In the genomic region with DNA sequence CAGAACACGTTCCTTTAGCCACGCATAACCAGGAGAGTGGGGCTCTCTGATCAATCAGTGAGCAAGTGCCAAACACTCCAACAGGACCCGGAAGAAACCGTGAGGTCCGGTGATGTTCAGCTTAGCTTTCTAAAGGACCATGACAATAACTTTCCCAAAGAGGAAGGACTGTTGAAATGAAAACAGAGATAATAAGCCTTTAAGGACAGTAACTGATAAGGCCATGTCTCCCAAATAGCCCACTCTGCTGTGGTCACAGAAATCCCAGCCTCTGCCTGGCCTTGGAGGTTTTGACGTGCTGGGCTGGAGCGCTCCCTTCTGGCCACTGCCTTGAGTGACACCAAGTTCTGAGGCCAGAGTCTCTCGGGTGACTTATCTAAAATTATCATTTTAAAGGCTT, we compare ENCODE assay signal across 9 mouse cellular contexts. TPM values are rescaled to one million over a fixed set of nuclear protein-coding genes. Genes with fewer than 3 reads are reported as not detected.
A peak's percentile ranks its signal among the peaks of the same experiment; 100 is the strongest.
DNase-seq lines count a peak whose midpoint lies in the region; ATAC-seq lines count a peak whose summit lies in the region.
"Had no signal": no experiment of that assay in that cellular context is flagged by ENCODE, and none has a peak within 500 bp of the region (broad histone marks: within the 10 kb centered on the region; RNA-seq: fewer than 3 reads in every experiment).

No protein-coding gene starts in this region.

- H3K9ac ChIP-seq in hindbrain, embryonic 16.5 days (ENCODE audit: low read depth, low read length): no peak overlapping the region
- H3K9ac ChIP-seq: limb, embryonic 13.5 days had no signal

- peak; percentile 31 for DNase-seq in hindbrain, embryonic 10.5 days (ENCODE audit: low spot score)
- DNase-seq in A20 (ENCODE audit: low read depth, low spot score): peak; percentile 82
- peak; percentile 9 for DNase-seq in Muller cell, postnatal 12 days (ENCODE audit: inconsistent ontology term)
- peak; percentile 35 for DNase-seq in lung, postnatal 36 days
- DNase-seq in thymus, postnatal 25 days: peak; percentile 40
- no peak for DNase-seq in layer of hippocampus, adult 8-10 months (ENCODE audit: low spot score in 2 of 2)

- no peaks in the 10 kb centered on the region for H3K27me3 ChIP-seq in hindbrain, embryonic 10.5 days (ENCODE audit: insufficient read depth, poor library complexity, severe bottlenecking)
- H3K27me3 ChIP-seq in hindbrain, embryonic 16.5 days (replicated peaks; ENCODE audit: control insufficient read depth, insufficient read depth, low read length): no peaks in the 10 kb centered on the region
- no peaks in the 10 kb centered on the region for H3K27me3 ChIP-seq in erythroblast, embryonic 14.5 days (ENCODE audit: control insufficient read depth)
- H3K27me3 ChIP-seq: limb, embryonic 13.5 days had no signal

- no peaks in the 10 kb centered on the region for H3K36me3 ChIP-seq in hindbrain, embryonic 10.5 days
- H3K36me3 ChIP-seq in hindbrain, embryonic 16.5 days (ENCODE audit: control insufficient read depth, insufficient read depth, low read length): no peaks in the 10 kb centered on the region
- no peaks in the 10 kb centered on the region for H3K36me3 ChIP-seq in erythroblast, embryonic 14.5 days (ENCODE audit: control insufficient read depth)
- H3K36me3 ChIP-seq: limb, embryonic 13.5 days had no signal

- no peaks in the 10 kb centered on the region for H3K4me1 ChIP-seq in hindbrain, embryonic 10.5 days (replicated peaks)
- H3K4me1 ChIP-seq in hindbrain, embryonic 16.5 days (ENCODE audit: control insufficient read depth, insufficient read depth, low read depth, low read length): no peaks in the 10 kb centered on the region
- peaks cover 15% of the 10 kb centered on the region for H3K4me1 ChIP-seq in erythroblast, embryonic 14.5 days (ENCODE audit: control insufficient read depth)

- no peak overlapping the region for H3K27ac ChIP-seq in hindbrain, embryonic 10.5 days
- no peak overlapping the region for H3K27ac ChIP-seq in hindbrain, embryonic 16.5 days (ENCODE audit: low read depth, low read length)
- H3K27ac ChIP-seq: limb, embryonic 13.5 days had no signal

- no peak for ATAC-seq in hindbrain, embryonic 16.5 days

- no peak overlapping the region for H3K4me3 ChIP-seq in hindbrain, embryonic 10.5 days
- H3K4me3 ChIP-seq in hindbrain, embryonic 16.5 days (ENCODE audit: low read length): no peak overlapping the region
- H3K4me3 ChIP-seq in erythroblast, embryonic 14.5 days (replicated peaks): peak overlapping the region; percentile 50
- H3K4me3 ChIP-seq: limb, embryonic 13.5 days had no signal

- H3K9me3 ChIP-seq in hindbrain, embryonic 10.5 days: no peaks in the 10 kb centered on the region
- no peaks in the 10 kb centered on the region for H3K9me3 ChIP-seq in hindbrain, embryonic 16.5 days (ENCODE audit: control insufficient read depth, low read length)
- no peaks in the 10 kb centered on the region for H3K9me3 ChIP-seq in erythroblast, embryonic 14.5 days (ENCODE audit: control insufficient read depth, low read length)
- H3K9me3 ChIP-seq: limb, embryonic 13.5 days had no signal

- 61% methylated on average over 8 of the region's 8 CpGs for WGBS in hindbrain, embryonic 10.5 days
- 60% methylated on average over 8 of the region's 8 CpGs for WGBS in hindbrain, embryonic 16.5 days

- H3K4me2 ChIP-seq in hindbrain, embryonic 16.5 days (ENCODE audit: low read length): no peak overlapping the region
- H3K4me2 ChIP-seq: limb, embryonic 13.5 days had no signal

RNA-seq across cellular contexts. Expression of a gene that starts 39.7 kb away (rescaled TPM):
- polyA plus RNA-seq in hindbrain, embryonic 10.5 days (2016; fragmentation: Nextera tagmentation; extraction: Ambion mirVana): 1.8 and 2.2 TPM in 2 replicates
- polyA plus RNA-seq in hindbrain, embryonic 16.5 days (2015; fragmentation: Nextera tagmentation; extraction: Ambion mirVana): 2.1 and 2.3 TPM in 2 replicates
- 1.7 and 3.0 TPM in 2 replicates for polyA plus RNA-seq in erythroblast, embryonic 14.5 days (2012)
- 10 to 100 TPM; 12.9 to 17.6 (median 14.5) TPM for total RNA-seq in layer of hippocampus, adult 8-10 months (2022)

Comparison
In these comparisons a context has a peak if more than half of its experiments do, and no peak if none do; other contexts are left out.
1. DNase-seq: peak in hindbrain, embryonic 10.5 days (single experiment), A20 (single experiment), Muller cell, postnatal 12 days (single experiment), lung, postnatal 36 days (single experiment) and thymus, postnatal 25 days (single experiment); none in layer of hippocampus, adult 8-10 months (0 of 2).